Mouse (Mus musculus): Measurements from ENCODE around the gene Elk4.

DNA sequence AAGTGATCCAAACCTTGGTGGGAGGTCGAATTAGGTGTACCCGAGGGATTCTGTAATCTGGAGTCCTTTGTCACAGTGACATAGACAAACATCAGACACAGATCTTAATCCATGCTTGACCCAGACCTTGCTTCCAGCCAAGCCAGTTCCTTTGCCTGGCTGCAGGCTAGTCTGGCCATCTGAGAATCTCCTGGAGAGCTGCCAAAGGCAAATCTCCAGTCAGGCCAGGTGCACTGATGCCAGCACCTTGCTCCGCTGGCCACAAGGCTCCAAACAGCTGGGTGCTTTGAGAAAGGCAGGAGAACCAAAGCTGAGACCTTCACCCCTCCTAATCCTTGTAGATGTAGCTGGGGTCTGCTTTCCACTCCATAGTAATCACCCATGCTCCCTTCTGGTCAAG, 44.3 kb downstream of the Elk4 start:
- TF ChIP-seq CTCF (IDR thresholded peaks at IDR 0.05; ENCODE audit: low read depth, low read length) (no peak), POLR2A (IDR thresholded peaks at IDR 0.05; ENCODE audit: borderline replicate concordance, low read depth, low read length) (no peak)

Data from bone marrow macrophage, adult 2 months (primary cell).